Mouse (Mus musculus) lung, postnatal 0 days (tissue): ENCODE results near the gene Gm3448.
"Not testable (repeated sequence)": the region's sequence is repeated elsewhere in the genome, so short reads cannot be mapped to it uniquely, and the experiment has no call there.

Source experiments
- CTCF ChIP-seq: IDR thresholded peaks from 2 replicates; pipeline ENCODE4 v1.5.1; 2016; ENCODE audit warnings: antibody characterized with exemption, mild to moderate bottlenecking
- EP300 ChIP-seq: IDR thresholded peaks from 2 replicates; pipeline ENCODE4 v1.6.1; 2016; ENCODE audit warnings: antibody characterized with exemption, mild to moderate bottlenecking, control low read depth

DNA sequence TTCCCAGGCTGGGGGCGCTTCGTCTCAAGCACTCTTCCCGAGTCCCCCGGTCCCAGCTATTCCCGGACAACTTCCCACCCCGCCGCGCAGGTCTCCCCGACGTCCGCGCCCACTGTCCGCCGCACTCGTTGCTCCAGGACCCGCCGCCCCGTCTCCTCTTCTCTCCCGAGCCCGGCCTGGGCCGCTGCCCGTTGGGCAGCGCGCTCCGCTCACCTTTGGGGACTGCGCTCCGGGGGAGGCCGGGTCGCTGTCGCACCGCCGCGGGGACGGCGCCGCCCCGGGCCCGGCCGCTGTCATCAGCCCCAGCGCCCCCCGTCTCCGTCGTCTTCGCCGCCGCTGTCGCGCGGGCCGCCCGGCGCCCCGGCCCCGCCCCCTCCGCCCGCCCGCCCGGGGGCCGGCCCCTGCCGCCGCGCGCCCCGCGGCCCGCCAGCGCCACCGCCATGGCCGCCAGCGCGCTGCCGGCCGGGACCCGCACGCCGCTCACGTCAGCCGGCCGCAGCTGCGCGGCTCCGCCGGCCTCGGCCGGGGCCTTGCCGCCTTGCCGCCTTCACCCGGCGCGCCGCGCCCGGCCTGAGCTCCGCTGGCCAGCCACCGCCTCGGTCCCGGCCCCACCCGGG, 48.7 kb downstream of the Gm3448 start:
- not testable (repeated sequence) for TF ChIP-seq CTCF, EP300
